Comparison of ENCODE assay signal across 15 mouse cellular contexts in the genomic region with DNA sequence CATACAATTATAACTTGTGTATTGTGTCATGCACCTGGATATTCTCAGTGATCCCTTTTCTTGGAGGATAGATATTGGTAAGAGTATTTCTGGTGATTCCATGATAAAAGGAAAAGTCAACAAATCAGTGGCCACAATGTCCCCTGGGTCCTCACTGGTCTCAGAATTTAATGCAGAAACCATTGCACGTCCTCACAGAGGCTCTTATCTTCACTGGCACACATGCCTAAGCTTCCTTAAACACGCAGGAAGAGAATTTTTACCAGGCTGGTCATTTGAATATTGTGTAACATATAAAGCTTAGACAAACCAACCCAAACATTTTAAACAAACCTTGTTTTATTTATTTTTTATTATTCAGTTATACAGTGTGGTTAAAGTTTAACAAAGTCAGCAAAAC.
"Had no signal": no experiment of that assay in that cellular context is flagged by ENCODE, and none has a peak within 500 bp of the region (broad histone marks: within the 10 kb centered on the region; RNA-seq: fewer than 3 reads in every experiment).

No protein-coding gene starts in this region.

- H3K9me3 ChIP-seq: neural tube, embryonic 13.5 days; neural tube, embryonic 15.5 days; stomach, embryonic 15.5 days had no signal

- H3K9ac ChIP-seq: neural tube, embryonic 13.5 days; neural tube, embryonic 15.5 days; stomach, embryonic 15.5 days had no signal

- H3K4me3 ChIP-seq: neural tube, embryonic 13.5 days; neural tube, embryonic 15.5 days; stomach, embryonic 15.5 days had no signal

- H3K27me3 ChIP-seq: neural tube, embryonic 13.5 days; neural tube, embryonic 15.5 days; stomach, embryonic 15.5 days had no signal

- DNase-seq: retina, postnatal 1 day; right cerebral cortex, adult 18-20 months; right cerebral cortex, postnatal 14 days; right cerebral cortex, postnatal 25 days; right cerebral cortex, postnatal 4 days; spleen, adult 18-20 months; thymus, adult 18-20 months; thymus, adult 2 months; thymus, postnatal 14 days; thymus, postnatal 25 days; thymus, postnatal 36 days had no signal

- H3K36me3 ChIP-seq: neural tube, embryonic 13.5 days; neural tube, embryonic 15.5 days; stomach, embryonic 15.5 days had no signal

- H3K27ac ChIP-seq: neural tube, embryonic 13.5 days; neural tube, embryonic 15.5 days; stomach, embryonic 15.5 days; stomach, postnatal 0 days had no signal

- H3K4me2 ChIP-seq: neural tube, embryonic 13.5 days; neural tube, embryonic 15.5 days; stomach, embryonic 15.5 days had no signal

- H3K4me1 ChIP-seq: neural tube, embryonic 13.5 days; neural tube, embryonic 15.5 days; stomach, embryonic 15.5 days had no signal
